Mouse (Mus musculus): ENCODE measurements at regions not wholly inside any gene's neighbourhood (a gene's known extent, or its start where the extent isn't known, plus 50 kb on each side); places are given as distances from the start of the nearest gene placed in this dataset.

DNA sequence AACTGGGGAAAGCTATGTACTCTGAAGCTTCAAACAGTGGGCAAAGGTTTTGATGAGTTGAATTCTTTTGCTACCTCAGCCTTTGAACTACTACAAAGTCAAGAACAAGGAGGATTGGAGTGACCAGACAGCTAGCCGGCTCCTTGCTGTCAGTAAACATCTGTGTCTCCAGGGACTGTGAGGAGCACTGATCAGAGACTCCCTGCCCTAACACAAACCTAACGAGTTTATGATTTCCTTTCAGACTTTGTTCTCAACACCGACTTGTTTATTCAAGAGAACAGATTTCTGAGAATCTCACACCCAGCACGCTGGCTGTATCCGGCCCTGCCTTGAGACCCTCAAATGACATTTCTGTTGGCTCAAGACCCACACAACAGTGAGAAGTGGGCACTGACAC lies 154.4 kb downstream of the Irs2 start:
- Histone ChIP-seq H3K27me3 (ENCODE audit: insufficient read depth, low read length) (no peaks in the 10 kb centered on the region), H3K9ac (replicated peaks; ENCODE audit: low read length) (no peak overlapping the region), H3K9me3 (ENCODE audit: low read length) (no peaks in the 10 kb centered on the region), H3K27ac (no peak overlapping the region), H3K36me3 (ENCODE audit: insufficient read depth, low read length) (no peaks in the 10 kb centered on the region), H3K4me3 (ENCODE audit: low read length) (no peak overlapping the region), H3K4me1 (ENCODE audit: insufficient read depth, low read length) (no peaks in the 10 kb centered on the region), H3K4me2 (ENCODE audit: low read depth, low read length) (no peak overlapping the region)
- DNase-seq (ENCODE audit: low spot score), result no peak
- no peak for ATAC-seq
- 85% methylated on average over 5 of the region's 5 CpGs for WGBS
- no peak for TF ChIP-seq CTCF (IDR thresholded peaks at IDR 0.05; ENCODE audit: low read depth)

DNA sequence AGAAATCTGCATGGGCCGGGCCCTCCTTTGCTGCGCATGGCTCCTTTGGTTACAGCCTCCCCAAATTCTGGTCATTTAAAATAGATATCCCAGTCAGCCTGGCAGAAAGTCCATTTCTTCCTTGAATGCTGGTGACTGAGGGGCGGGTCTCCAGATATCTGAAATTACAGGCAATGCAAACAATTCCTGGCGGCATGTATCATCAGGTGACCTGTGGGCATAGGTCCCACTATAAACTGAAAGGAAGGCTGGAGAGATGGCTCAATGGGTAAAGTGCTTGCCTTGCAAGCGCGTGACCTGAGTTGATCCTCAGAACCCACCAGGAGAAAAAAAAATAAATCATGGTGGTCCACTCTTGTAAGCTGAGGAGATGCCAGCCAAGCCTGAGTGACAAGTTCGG lies 158.3 kb downstream of the Irs2 start:
- Histone ChIP-seq H3K9ac (replicated peaks; ENCODE audit: low read length) (no peak overlapping the region), H3K4me2 (ENCODE audit: low read depth, low read length) (no peak overlapping the region), H3K4me3 (ENCODE audit: low read length) (no peak overlapping the region), H3K27ac (no peak overlapping the region), H3K9me3 (ENCODE audit: low read length) (no peaks in the 10 kb centered on the region), H3K36me3 (ENCODE audit: insufficient read depth, low read length) (no peaks in the 10 kb centered on the region), H3K4me1 (ENCODE audit: insufficient read depth, low read length) (no peaks in the 10 kb centered on the region), H3K27me3 (ENCODE audit: insufficient read depth, low read length) (no peaks in the 10 kb centered on the region)
- no peak for TF ChIP-seq CTCF (IDR thresholded peaks at IDR 0.05; ENCODE audit: low read depth)
- no peak for DNase-seq (ENCODE audit: low spot score)
- ATAC-seq, result no peak
- WGBS, result 91% methylated on average over 7 of the region's 7 CpGs

DNA sequence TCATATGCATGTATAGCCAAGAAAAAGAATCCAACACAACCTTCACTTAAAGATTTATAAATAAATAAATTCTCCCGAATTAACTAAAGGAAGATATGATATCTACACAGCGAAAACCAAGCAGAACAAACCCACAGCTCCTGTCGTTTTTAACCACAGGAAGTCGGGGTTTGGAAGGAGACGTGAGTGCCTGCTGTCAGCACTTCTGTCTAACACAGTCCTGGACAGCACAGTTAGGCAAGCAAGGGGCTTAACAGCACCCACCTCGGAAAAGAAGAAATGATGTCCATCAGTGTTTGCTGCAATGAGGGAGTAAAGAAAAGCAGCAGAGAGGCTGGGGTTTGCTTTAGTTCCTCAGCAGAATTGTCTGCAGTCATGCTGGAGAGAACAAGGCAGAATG lies 162.7 kb downstream of the Irs2 start:
- ATAC-seq, result no peak
- no peaks in the 10 kb centered on the region for H3K36me3 ChIP-seq (ENCODE audit: insufficient read depth, low read length)

DNA sequence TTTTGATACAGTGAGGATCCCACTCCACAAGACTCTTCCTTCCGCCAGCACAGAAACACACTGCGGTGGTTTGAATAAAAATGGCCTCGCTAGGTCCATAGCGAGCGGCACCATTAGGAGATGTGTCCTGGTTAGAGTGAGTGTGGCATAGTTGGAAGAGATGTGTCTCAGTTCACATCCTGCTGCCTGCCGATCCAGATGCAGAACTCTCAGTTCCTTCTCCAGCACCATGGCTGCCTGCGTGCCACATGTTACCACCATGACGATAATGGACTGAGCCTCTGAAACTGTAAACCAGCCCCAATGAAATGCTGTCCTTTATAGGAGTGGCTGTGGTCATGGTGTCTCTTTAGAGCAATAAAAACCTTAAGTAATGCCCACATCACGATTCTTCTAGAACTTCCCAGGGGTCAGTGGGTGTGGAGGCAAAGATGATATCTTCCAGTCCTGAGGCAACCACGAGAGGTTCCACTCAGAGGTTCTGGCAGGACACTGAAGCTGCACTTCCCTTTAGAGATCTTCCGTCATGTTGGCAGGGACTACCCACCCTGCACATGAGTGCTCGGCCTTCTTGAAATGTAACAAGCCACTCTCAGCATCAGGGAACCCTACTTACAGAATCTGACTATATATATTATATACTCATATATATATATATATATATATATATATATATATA lies 167.3 kb downstream of the Irs2 start:
- Histone ChIP-seq H3K4me2 (ENCODE audit: low read depth, low read length) (no peak overlapping the region), H3K4me3 (ENCODE audit: low read length) (no peak overlapping the region), H3K27ac (no peak overlapping the region), H3K36me3 (ENCODE audit: insufficient read depth, low read length) (no peaks in the 10 kb centered on the region), H3K9me3 (ENCODE audit: low read length) (no peaks in the 10 kb centered on the region), H3K9ac (replicated peaks; ENCODE audit: low read length) (no peak overlapping the region), H3K27me3 (ENCODE audit: insufficient read depth, low read length) (no peaks in the 10 kb centered on the region), H3K4me1 (ENCODE audit: insufficient read depth, low read length) (no peaks in the 10 kb centered on the region)
- WGBS, result 94% methylated on average over 12 of the region's 12 CpGs
- no peak for TF ChIP-seq CTCF (IDR thresholded peaks at IDR 0.05; ENCODE audit: low read depth)
- DNase-seq (ENCODE audit: low spot score), result no peak
- no peak for ATAC-seq

More for the DNA sequence above, 162.7 kb downstream of the Irs2 start:
- no peaks in the 10 kb centered on the region for H3K27me3 ChIP-seq (ENCODE audit: insufficient read depth, low read length)
- H3K4me3 ChIP-seq (ENCODE audit: low read length), result no peak overlapping the region
- no peak for DNase-seq (ENCODE audit: low spot score)
- no peak overlapping the region for H3K27ac ChIP-seq
- 60% methylated on average over 6 of the region's 6 CpGs for WGBS
- H3K4me1 ChIP-seq (ENCODE audit: insufficient read depth, low read length), result no peaks in the 10 kb centered on the region
- TF ChIP-seq CTCF (IDR thresholded peaks at IDR 0.05; ENCODE audit: low read depth), result no peak
- no peak overlapping the region for H3K9ac ChIP-seq (replicated peaks; ENCODE audit: low read length)
- H3K4me2 ChIP-seq (ENCODE audit: low read depth, low read length), result no peak overlapping the region
- H3K9me3 ChIP-seq (ENCODE audit: low read length), result no peaks in the 10 kb centered on the region

DNA sequence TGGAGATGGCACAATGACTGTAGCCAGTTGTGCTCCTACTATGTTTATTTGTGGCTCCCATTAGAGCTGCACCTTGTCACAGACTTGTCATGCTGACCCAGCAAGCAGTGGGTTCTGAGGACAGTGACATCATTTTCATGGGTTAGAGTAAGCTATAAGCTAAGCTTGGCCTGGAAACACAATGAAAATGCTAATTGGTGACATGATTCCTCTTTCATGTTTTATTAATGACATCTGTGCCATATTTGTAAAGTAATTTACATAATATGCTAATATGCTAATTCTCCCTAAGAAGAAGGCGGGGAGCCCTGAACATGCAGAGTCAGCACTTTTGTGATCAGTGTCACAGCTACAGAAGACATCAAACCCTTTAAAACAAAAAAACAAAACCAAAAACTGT lies 168.2 kb downstream of the Irs2 start:
- Histone ChIP-seq H3K4me3 (ENCODE audit: low read length) (no peak overlapping the region), H3K9me3 (ENCODE audit: low read length) (no peaks in the 10 kb centered on the region), H3K27me3 (ENCODE audit: insufficient read depth, low read length) (no peaks in the 10 kb centered on the region), H3K9ac (replicated peaks; ENCODE audit: low read length) (no peak overlapping the region), H3K4me2 (ENCODE audit: low read depth, low read length) (no peak overlapping the region), H3K36me3 (ENCODE audit: insufficient read depth, low read length) (no peaks in the 10 kb centered on the region), H3K27ac (no peak overlapping the region), H3K4me1 (ENCODE audit: insufficient read depth, low read length) (no peaks in the 10 kb centered on the region)
- WGBS, result 56% methylated on average over 1 of the region's 1 CpGs
- TF ChIP-seq CTCF (IDR thresholded peaks at IDR 0.05; ENCODE audit: low read depth), result no peak
- ATAC-seq (no peak), DNase-seq (ENCODE audit: low spot score) (no peak)

DNA sequence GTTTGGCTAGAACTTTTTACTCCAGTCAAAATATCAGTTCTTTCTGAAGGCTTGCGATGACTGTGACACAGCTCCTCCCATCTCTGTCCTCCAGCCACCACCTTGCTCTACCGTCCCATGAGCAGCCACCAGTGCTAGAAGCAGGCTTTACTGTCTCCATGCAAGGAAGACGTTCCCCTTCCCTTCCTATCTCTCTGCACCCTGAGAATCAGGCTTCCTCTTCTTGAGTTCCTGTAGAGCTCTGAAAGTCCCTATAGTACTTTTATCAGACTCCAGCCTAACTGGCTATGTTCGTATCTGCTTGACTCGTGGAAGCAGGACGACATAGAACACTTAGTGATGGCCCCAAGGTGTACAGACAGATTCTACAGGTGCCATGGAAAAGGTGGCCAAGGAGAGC lies 173.2 kb downstream of the Irs2 start:
- WGBS, result 90% methylated on average over 6 of the region's 6 CpGs
- Histone ChIP-seq H3K27ac (no peak overlapping the region), H3K4me2 (ENCODE audit: low read depth, low read length) (no peak overlapping the region), H3K9me3 (ENCODE audit: low read length) (no peaks in the 10 kb centered on the region), H3K4me3 (ENCODE audit: low read length) (no peak overlapping the region), H3K4me1 (ENCODE audit: insufficient read depth, low read length) (no peaks in the 10 kb centered on the region), H3K9ac (replicated peaks; ENCODE audit: low read length) (no peak overlapping the region), H3K36me3 (ENCODE audit: insufficient read depth, low read length) (no peaks in the 10 kb centered on the region), H3K27me3 (ENCODE audit: insufficient read depth, low read length) (no peaks in the 10 kb centered on the region)
- ATAC-seq (no peak), DNase-seq (ENCODE audit: low spot score) (no peak)
- no peak for TF ChIP-seq CTCF (IDR thresholded peaks at IDR 0.05; ENCODE audit: low read depth)

DNA sequence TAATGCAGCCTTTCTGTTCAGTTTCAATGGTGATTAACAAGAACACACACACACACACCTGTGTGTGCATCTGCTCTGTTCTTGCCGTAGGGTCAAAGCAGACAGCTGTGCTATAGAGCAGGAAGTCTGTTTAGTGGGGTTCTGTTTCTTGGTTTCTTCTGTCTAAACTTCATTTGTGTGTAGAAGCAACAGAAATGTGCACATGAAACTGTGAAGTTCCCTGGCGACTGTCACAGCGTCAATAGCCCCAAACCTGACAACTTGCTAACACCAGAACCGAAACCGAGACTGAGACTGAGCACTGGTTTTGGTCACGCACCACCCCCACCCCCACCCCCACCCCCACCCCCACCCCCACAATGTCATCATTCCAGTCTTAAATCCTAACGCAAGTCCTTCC lies 176.4 kb downstream of the Irs2 start:
- Histone ChIP-seq H3K27ac (no peak overlapping the region), H3K4me1 (ENCODE audit: insufficient read depth, low read length) (no peaks in the 10 kb centered on the region), H3K9me3 (ENCODE audit: low read length) (no peaks in the 10 kb centered on the region), H3K27me3 (ENCODE audit: insufficient read depth, low read length) (no peaks in the 10 kb centered on the region), H3K4me3 (ENCODE audit: low read length) (no peak overlapping the region), H3K9ac (replicated peaks; ENCODE audit: low read length) (no peak overlapping the region), H3K4me2 (ENCODE audit: low read depth, low read length) (no peak overlapping the region), H3K36me3 (ENCODE audit: insufficient read depth, low read length) (no peaks in the 10 kb centered on the region)
- 80% methylated on average over 7 of the region's 7 CpGs for WGBS
- TF ChIP-seq CTCF (IDR thresholded peaks at IDR 0.05; ENCODE audit: low read depth), result no peak
- no peak for DNase-seq (ENCODE audit: low spot score)
- ATAC-seq, result no peak
